Mouse (Mus musculus) cerebellum, adult 9-11 months (tissue): ENCODE measurements around the gene Borcs6.

ENCODE experiments used
- DNase-seq: peaks from one replicate; pipeline ENCODE4 v3.0.0; 2022

Borcs6 gene

GRCm38 (mm10) chr11:69071262-69071661 lies 11.7 kb downstream of the Borcs6 start:
- DNase-seq, result no peak

- DNase-seq, result peak; percentile 63
These were observed 12.7 kb downstream of the Borcs6 start for GRCm38 (mm10) chr11:69072234-69072633.

GRCm38 (mm10) chr11:69072666-69073064 lies 13.1 kb downstream of the Borcs6 start:
- DNase-seq, result no peak

GRCm38 (mm10) chr11:69073065-69073888 lies 13.8 kb downstream of the Borcs6 start:
- DNase-seq, result peak; percentile 94

- peak; percentile 47 for DNase-seq
These were observed 14.6 kb downstream of the Borcs6 start for GRCm38 (mm10) chr11:69073951-69074775.

GRCm38 (mm10) chr11:69074776-69075069 lies 15.2 kb downstream of the Borcs6 start:
- no peak for DNase-seq

- no peak for DNase-seq
These were observed 16.4 kb downstream of the Borcs6 start for GRCm38 (mm10) chr11:69075764-69076479.

GRCm38 (mm10) chr11:69076572-69076971 lies 17.1 kb downstream of the Borcs6 start:
- DNase-seq, result peak; percentile 34

GRCm38 (mm10) chr11:69077316-69077715 lies 17.8 kb downstream of the Borcs6 start:
- DNase-seq, result no peak

- DNase-seq, result no peak
These were observed 18.5 kb downstream of the Borcs6 start for GRCm38 (mm10) chr11:69078041-69078440.

- DNase-seq, result no peak
These were observed 19.4 kb downstream of the Borcs6 start for GRCm38 (mm10) chr11:69078805-69079438.

- DNase-seq, result peak; percentile 21
These were observed 20.8 kb downstream of the Borcs6 start for GRCm38 (mm10) chr11:69080102-69080854.

GRCm38 (mm10) chr11:69080855-69081222 lies 21.3 kb downstream of the Borcs6 start:
- DNase-seq, result no peak

- DNase-seq, result no peak
These were observed 22.1 kb downstream of the Borcs6 start for GRCm38 (mm10) chr11:69081613-69082012.

GRCm38 (mm10) chr11:69085608-69086007 lies 26.1 kb downstream of the Borcs6 start:
- peak; percentile 31 for DNase-seq

- DNase-seq, result peak; percentile 47
These were observed 26.9 kb downstream of the Borcs6 start for GRCm38 (mm10) chr11:69086390-69086789.

GRCm38 (mm10) chr11:69087082-69087481 lies 27.6 kb downstream of the Borcs6 start:
- DNase-seq, result peak; percentile 64

- peak; percentile 51 for DNase-seq
These were observed 28.1 kb downstream of the Borcs6 start for GRCm38 (mm10) chr11:69087597-69087996.

- peak; percentile 96 for DNase-seq
These were observed 28.8 kb downstream of the Borcs6 start, which contains the start of gene Vamp2 for GRCm38 (mm10) chr11:69088103-69088855. Gene Vamp2, plus strand, starts transcription at chr11:69088490.

GRCm38 (mm10) chr11:69088856-69089615 lies 29.5 kb downstream of the Borcs6 start:
- no peak for DNase-seq
